Mouse (Mus musculus): ENCODE results near the gene Gm49711.

DNA sequence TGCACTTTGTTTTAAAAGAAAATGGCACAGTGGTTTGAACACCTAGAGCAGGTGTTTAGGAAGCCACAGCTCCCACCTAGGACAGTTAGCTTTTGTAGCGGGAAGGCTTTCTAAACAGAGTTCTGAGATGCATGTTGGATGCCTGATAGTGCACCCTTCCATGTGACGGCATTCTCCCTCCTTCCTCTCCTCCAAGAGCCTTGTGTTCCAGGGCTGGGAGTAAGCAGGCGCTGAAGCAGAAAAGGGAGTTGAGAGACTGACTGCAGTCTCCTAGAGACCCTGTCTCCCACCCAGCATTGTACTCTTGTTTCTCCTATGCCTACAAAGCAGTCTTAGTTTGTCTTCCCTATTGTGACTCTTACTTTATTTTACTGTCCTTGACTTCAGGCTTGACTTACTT is 2.1 kb downstream of the Gm49711 start:
- TF ChIP-seq POLR2A (IDR thresholded peaks at IDR 0.05; ENCODE audit: extremely low read depth, insufficient read depth, low read length) (no peak), CTCF (IDR thresholded peaks at IDR 0.05; ENCODE audit: extremely low read depth, insufficient read depth, low read length) (no peak)

Data from cortical plate, adult 2 months (tissue).